Mouse (Mus musculus): ENCODE measurements around the gene Slc44a1. TPM values are rescaled to one million over a fixed set of nuclear protein-coding genes. Genes with fewer than 3 reads are reported as not detected.

Slc44a1 gene
- polyA plus RNA-seq, 1 experiment from 2014 or later: 12.1 TPM

DNA sequence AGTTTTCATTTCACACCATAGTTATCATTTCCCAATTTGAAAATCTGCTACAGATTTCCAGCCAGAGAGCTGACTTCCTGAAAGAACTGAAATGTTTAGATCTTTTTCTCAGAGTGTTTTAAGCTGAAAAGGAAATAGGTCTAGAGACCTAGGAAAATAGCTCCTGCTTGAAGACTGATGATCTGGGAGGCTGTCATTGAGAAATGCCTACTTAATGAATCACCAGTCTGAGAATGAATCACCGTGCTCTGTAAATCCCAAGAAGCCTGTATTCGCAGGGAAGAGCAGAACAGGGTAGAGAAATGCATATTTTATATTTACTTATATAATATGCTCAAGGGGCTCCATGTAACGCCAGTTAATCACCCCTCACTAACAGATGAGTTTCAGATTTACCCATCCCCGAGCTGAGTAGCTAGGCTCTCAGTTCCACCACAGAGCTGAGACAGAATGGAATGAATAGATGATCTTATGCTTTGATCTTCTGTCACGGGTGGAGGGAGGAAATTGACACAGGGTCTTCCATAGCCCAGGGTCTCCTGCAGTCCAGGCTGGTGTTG is 30.6 kb upstream of the Slc44a1 start:
- H3K27me3 ChIP-seq: no peaks in the 10 kb centered on the region
- no peak overlapping the region for H3K27ac ChIP-seq (replicated peaks)
- no peak overlapping the region for H3K4me2 ChIP-seq
- no peak overlapping the region for H3K4me3 ChIP-seq (replicated peaks)
- H3K36me3 ChIP-seq (replicated peaks): no peaks in the 10 kb centered on the region
- no peak overlapping the region for H3K9ac ChIP-seq
- H3K9me3 ChIP-seq (replicated peaks): no peaks in the 10 kb centered on the region
- H3K4me1 ChIP-seq (replicated peaks): peaks cover 27% of the 10 kb centered on the region
- ATAC-seq (ENCODE audit: insufficient read depth): no peak
- WGBS (ENCODE audit: insufficient replicate concordance): 33% methylated on average over 5 of the region's 5 CpGs

DNA sequence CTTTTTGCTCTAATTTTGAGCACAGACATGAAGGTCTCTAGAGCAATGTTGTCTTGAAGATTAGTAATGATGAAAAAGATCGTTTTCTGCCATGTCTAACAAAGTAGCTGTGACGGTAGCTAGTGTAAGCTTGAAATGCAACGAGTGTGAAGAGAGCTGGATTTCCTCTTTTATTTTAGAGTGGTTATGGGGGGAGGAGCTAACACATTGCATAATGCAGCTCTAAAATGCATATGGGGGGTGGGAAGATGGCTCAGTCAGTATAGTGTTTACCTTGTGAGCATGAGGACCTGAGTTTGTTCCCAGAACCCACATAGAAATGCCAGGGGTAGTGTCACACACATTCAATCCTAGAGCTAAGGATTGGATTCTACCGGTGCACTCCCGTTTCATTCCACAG is 29.5 kb upstream of the Slc44a1 start:
- no peaks in the 10 kb centered on the region for H3K36me3 ChIP-seq (replicated peaks)
- H3K4me2 ChIP-seq: no peak overlapping the region
- H3K4me1 ChIP-seq (replicated peaks): peaks cover 30% of the 10 kb centered on the region
- no peaks in the 10 kb centered on the region for H3K27me3 ChIP-seq
- H3K9me3 ChIP-seq (replicated peaks): no peaks in the 10 kb centered on the region
- no peak for ATAC-seq (ENCODE audit: insufficient read depth)
- H3K9ac ChIP-seq: no peak overlapping the region
- H3K4me3 ChIP-seq (replicated peaks): no peak overlapping the region
- H3K27ac ChIP-seq (replicated peaks): no peak overlapping the region
- 51% methylated on average over 5 of the region's 5 CpGs for WGBS (ENCODE audit: insufficient replicate concordance)

DNA sequence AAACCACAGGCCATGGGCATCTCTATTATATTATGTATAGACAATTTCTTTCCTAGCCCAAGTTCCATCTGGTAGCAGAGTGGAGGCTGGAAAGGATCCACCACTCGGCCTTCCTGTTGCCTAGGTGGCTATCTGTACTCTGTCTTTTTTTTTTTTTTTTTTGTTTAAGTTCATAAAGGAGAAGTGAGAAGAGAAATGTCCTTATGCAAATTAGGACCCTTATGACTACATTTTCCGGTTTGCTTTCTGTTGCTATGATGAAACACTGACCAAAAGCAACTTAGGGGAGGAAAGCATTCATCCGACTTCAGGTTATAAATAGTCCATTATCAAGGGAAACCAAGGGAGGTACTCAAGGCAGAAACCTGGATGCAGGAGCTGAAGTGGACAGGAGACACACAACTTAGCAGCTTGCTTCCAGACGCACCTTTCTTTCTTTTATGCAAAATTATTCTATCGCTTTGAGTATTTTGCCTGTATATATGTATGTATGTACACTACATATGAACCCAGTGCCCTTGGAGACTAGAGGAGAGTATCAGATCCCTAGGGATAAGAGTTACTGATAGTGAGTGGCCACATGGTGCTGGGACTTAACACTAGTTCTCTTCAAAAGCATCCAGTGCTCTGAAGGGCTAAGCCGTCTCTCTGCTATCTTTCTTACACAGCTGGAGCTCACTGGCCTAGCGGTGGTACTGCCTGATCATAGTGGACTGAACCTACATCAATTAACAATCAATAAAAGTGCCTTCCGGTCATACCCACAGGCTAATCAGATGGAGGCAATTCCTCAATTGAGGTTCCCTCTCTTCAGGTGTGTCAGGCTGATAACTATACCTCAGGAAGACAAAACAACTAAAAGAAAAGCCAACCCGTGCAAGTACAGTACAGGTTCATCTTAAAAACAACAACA is 28.0 kb upstream of the Slc44a1 start:
- H3K27ac ChIP-seq (replicated peaks): no peak overlapping the region
- no peaks in the 10 kb centered on the region for H3K36me3 ChIP-seq (replicated peaks)
- no peak overlapping the region for H3K4me3 ChIP-seq (replicated peaks)
- WGBS (ENCODE audit: insufficient replicate concordance): 43% methylated on average over 9 of the region's 9 CpGs
- no peaks in the 10 kb centered on the region for H3K27me3 ChIP-seq
- H3K9ac ChIP-seq: no peak overlapping the region
- no peak overlapping the region for H3K4me2 ChIP-seq
- H3K9me3 ChIP-seq (replicated peaks): no peaks in the 10 kb centered on the region
- ATAC-seq (ENCODE audit: insufficient read depth): no peak
- peaks cover 30% of the 10 kb centered on the region for H3K4me1 ChIP-seq (replicated peaks)

GRCm38 (mm10) chr4:53412991-53413390 is 27.2 kb upstream of the Slc44a1 start:
- no peak overlapping the region for H3K27ac ChIP-seq (replicated peaks)
- WGBS (ENCODE audit: insufficient replicate concordance): 62% methylated on average over 6 of the region's 6 CpGs
- no peaks in the 10 kb centered on the region for H3K9me3 ChIP-seq (replicated peaks)
- H3K4me3 ChIP-seq (replicated peaks): no peak overlapping the region
- no peak overlapping the region for H3K9ac ChIP-seq
- no peak overlapping the region for H3K4me2 ChIP-seq
- H3K4me1 ChIP-seq (replicated peaks): peaks cover 30% of the 10 kb centered on the region
- no peaks in the 10 kb centered on the region for H3K36me3 ChIP-seq (replicated peaks)
- H3K27me3 ChIP-seq: no peaks in the 10 kb centered on the region
- ATAC-seq (ENCODE audit: insufficient read depth): no peak

GRCm38 (mm10) chr4:53414031-53414797 is 26.0 kb upstream of the Slc44a1 start:
- H3K4me1 ChIP-seq (replicated peaks): peaks cover 30% of the 10 kb centered on the region
- peak; percentile 57 for ATAC-seq (ENCODE audit: insufficient read depth)
- no peak overlapping the region for H3K4me2 ChIP-seq
- H3K9me3 ChIP-seq (replicated peaks): no peaks in the 10 kb centered on the region
- H3K36me3 ChIP-seq (replicated peaks): no peaks in the 10 kb centered on the region
- no peak overlapping the region for H3K27ac ChIP-seq (replicated peaks)
- no peak overlapping the region for H3K9ac ChIP-seq
- H3K27me3 ChIP-seq: no peaks in the 10 kb centered on the region
- WGBS (ENCODE audit: insufficient replicate concordance): 22% methylated on average over 9 of the region's 9 CpGs
- no peak overlapping the region for H3K4me3 ChIP-seq (replicated peaks)

DNA sequence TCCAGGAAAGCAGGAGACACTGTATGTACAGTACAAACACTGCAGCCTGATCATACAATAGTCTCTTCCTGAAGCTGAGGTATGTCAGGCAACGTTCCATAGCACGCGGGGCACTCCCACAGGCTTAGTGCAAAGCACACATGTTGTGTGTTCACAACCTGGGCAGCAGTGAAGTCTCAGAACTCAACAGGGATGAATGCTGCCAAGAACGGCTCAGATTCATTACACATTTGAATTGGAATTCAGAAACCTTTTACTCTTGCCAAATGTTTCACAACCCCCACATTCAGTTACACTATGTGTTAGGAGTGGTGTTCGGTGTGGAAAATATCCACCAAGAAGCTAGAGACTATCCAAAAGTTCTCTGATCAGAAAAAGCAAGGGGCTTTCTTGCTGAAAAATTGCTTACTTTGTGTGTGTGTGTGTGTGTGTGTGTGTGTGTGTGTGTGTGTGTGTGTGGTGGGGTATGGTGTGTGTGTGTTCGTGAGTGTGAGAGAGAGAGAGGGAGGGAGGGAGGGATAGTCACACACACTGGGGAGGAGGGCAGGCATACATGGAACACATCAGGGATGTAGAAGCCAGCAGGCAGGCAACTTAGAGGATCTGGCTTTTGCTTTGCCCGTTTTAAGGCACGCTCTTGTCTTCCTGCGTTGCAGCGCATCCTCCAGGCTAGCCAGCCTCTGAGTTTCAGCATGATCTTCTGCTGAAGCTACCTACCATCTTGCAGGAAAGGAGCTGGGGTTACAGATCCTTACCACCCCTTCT is 24.2 kb upstream of the Slc44a1 start:
- Histone ChIP-seq H3K27me3 (no peaks in the 10 kb centered on the region), H3K4me3 (replicated peaks) (no peak overlapping the region), H3K9ac (no peak overlapping the region), H3K4me1 (replicated peaks) (peaks cover 26% of the 10 kb centered on the region), H3K9me3 (replicated peaks) (no peaks in the 10 kb centered on the region), H3K36me3 (replicated peaks) (no peaks in the 10 kb centered on the region), H3K27ac (replicated peaks) (no peak overlapping the region), H3K4me2 (no peak overlapping the region)
- no peak for ATAC-seq (ENCODE audit: insufficient read depth)
- WGBS (ENCODE audit: insufficient replicate concordance): 82% methylated on average over 9 of the region's 10 CpGs

DNA sequence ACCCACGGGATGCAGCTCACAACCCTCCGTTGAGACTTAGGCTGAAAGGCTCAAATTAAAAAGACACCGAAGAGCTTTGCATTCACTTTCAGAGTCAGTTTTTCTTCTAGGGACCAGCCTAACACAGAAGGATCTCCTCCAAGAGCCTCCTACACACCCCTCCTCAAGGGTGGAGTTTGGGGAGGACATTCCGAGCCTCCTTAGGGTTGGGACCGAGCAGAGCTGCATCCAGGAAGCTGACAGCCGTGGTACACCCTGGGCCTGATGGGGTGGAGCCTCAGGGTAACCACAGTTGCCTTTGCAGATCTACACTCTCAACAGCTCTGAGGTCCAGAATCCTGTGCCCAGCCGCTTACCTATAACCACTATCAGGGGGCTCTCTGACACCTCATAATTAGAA is 23.3 kb upstream of the Slc44a1 start:
- Histone ChIP-seq H3K9ac (no peak overlapping the region), H3K4me1 (replicated peaks) (peaks cover 26% of the 10 kb centered on the region), H3K36me3 (replicated peaks) (no peaks in the 10 kb centered on the region), H3K4me2 (no peak overlapping the region), H3K27me3 (no peaks in the 10 kb centered on the region), H3K4me3 (replicated peaks) (no peak overlapping the region), H3K27ac (replicated peaks) (no peak overlapping the region), H3K9me3 (replicated peaks) (no peaks in the 10 kb centered on the region)
- WGBS (ENCODE audit: insufficient replicate concordance): 51% methylated on average over 7 of the region's 7 CpGs
- ATAC-seq (ENCODE audit: insufficient read depth): no peak

GRCm38 (mm10) chr4:53422799-53423198 is 17.4 kb upstream of the Slc44a1 start:
- H3K9ac ChIP-seq: no peak overlapping the region
- no peaks in the 10 kb centered on the region for H3K4me1 ChIP-seq (replicated peaks)
- H3K9me3 ChIP-seq (replicated peaks): no peaks in the 10 kb centered on the region
- no peaks in the 10 kb centered on the region for H3K36me3 ChIP-seq (replicated peaks)
- H3K4me3 ChIP-seq (replicated peaks): no peak overlapping the region
- no peak overlapping the region for H3K27ac ChIP-seq (replicated peaks)
- H3K27me3 ChIP-seq: no peaks in the 10 kb centered on the region
- no peak for ATAC-seq (ENCODE audit: insufficient read depth)
- WGBS (ENCODE audit: insufficient replicate concordance): 51% methylated on average over 2 of the region's 2 CpGs
- H3K4me2 ChIP-seq: no peak overlapping the region

- Histone ChIP-seq H3K4me3 (replicated peaks) (no peak overlapping the region), H3K9ac (no peak overlapping the region), H3K27ac (replicated peaks) (no peak overlapping the region), H3K27me3 (no peaks in the 10 kb centered on the region), H3K4me1 (replicated peaks) (peaks cover 23% of the 10 kb centered on the region), H3K4me2 (no peak overlapping the region), H3K9me3 (replicated peaks) (no peaks in the 10 kb centered on the region), H3K36me3 (replicated peaks) (no peaks in the 10 kb centered on the region)
- no peak for ATAC-seq (ENCODE audit: insufficient read depth)
- WGBS (ENCODE audit: insufficient replicate concordance): 73% methylated on average over 4 of the region's 4 CpGs
Measured at GRCm38 (mm10) chr4:53427120-53427519, 13.1 kb upstream of the Slc44a1 start.

- Histone ChIP-seq H3K4me2 (no peak overlapping the region), H3K4me3 (replicated peaks) (no peak overlapping the region), H3K4me1 (replicated peaks) (peaks cover 31% of the 10 kb centered on the region), H3K27ac (replicated peaks) (no peak overlapping the region), H3K9ac (no peak overlapping the region), H3K9me3 (replicated peaks) (no peaks in the 10 kb centered on the region), H3K27me3 (no peaks in the 10 kb centered on the region), H3K36me3 (replicated peaks) (no peaks in the 10 kb centered on the region)
- 59% methylated on average over 6 of the region's 6 CpGs for WGBS (ENCODE audit: insufficient replicate concordance)
- no peak for ATAC-seq (ENCODE audit: insufficient read depth)
Measured at GRCm38 (mm10) chr4:53430522-53430921, 9.7 kb upstream of the Slc44a1 start.

Measured in liver, embryonic 15.5 days (tissue).